Mouse (Mus musculus) adrenal gland, postnatal 14 days (tissue): Measurements from ENCODE around the gene Anxa5. TPM values are rescaled to one million over a fixed set of nuclear protein-coding genes. Genes with fewer than 3 reads are reported as not detected.

ENCODE experiments used
- DNase-seq: peaks from one replicate; pipeline ENCODE4 v3.0.0; 2021; ENCODE audit warnings: mixed read lengths
- total RNA-seq: library from RNA; stranded (reverse); gene quantifications from 2 replicates; pipeline ENCODE4 v1.2.3, GENCODE M21; 2021

Gene Anxa5
- total RNA-seq, 1 experiment from 2014 or later, result 409 TPM

DNA sequence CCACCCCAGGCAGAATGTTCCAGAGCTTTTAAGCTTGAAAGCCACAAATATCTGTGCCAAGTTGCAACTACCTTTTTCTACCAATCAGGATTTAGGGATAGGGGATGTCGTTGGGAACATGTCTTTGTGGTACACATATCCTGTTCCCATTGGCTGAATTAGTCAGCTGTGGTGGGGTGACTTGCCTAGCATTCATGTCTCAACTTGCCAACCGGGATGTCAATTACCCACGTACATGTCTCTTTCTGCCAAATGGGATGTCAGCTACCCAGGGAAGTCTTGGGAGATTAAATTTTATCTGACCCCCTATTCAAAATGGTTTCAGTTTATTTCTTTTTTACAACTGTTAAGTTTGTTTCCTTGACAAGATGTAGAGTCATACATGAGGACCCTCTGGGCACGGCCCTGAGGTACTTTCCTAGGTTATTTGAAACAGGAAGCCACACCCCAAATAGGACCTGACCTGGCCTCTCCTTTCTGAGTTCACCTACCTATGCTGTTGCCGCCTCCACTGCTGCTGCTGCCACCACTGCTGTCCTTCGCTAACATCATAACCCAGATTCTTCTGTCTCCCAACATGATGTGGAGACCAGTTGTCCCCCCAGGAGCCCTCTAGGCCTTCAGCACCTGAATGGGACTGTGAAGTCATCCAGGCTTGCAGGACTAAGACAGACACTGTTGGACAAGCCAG lies 13.3 kb upstream of the Anxa5 start:
- no peak for DNase-seq

DNA sequence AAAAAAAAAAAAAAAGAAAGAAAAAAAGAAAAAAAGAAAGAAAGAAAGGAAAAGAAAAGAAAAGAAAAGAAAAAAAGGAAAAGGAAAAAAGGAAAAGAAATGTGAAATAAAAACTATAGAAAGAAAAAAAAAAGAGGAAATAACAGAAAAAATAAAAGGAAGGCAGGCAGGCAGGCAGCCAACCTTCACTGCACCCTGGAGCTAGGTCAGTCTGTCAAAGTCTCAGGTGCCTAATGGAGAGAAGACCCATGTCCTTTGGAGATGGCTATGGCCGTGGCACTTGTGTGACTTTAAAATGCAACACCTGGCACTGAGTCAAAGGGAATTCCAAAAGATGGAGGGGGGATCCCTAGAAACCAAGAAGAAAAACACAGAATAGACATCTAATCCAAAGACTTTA lies 12.7 kb upstream of the Anxa5 start:
- no peak for DNase-seq

GRCm38 (mm10) chr3:36486881-36487280 lies 11.2 kb upstream of the Anxa5 start:
- no peak for DNase-seq

DNA sequence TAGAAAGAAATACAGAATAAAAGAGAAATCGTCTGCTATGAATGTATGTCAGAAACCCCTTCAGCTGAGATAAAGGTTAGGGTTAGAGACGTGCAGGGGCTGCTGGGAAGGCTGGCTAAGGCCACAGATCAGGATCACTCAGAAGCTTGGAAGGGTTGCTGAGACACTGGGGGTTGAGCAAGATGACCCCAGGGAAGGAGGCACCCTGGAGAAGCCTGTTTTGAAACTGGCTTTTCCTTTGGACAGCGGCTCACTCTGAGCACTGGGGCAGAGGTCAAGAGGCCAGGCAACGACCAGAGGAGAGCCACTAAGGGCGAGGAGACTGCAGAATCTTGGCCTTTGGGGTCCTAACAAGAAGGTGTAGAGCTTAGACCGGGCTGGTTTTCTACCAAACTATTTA lies 10.5 kb upstream of the Anxa5 start:
- peak; percentile 63 for DNase-seq

- no peak for DNase-seq
Observed at GRCm38 (mm10) chr3:36484292-36484691, 8.6 kb upstream of the Anxa5 start.

GRCm38 (mm10) chr3:36482940-36483339 lies 7.2 kb upstream of the Anxa5 start:
- DNase-seq, result no peak

- peak; percentile 80 for DNase-seq
Observed at GRCm38 (mm10) chr3:36481776-36482193, 6.1 kb upstream of the Anxa5 start.

GRCm38 (mm10) chr3:36480486-36480885 lies 4.8 kb upstream of the Anxa5 start:
- DNase-seq, result peak; percentile 48

GRCm38 (mm10) chr3:36478776-36479175 lies 3.1 kb upstream of the Anxa5 start:
- DNase-seq, result no peak

GRCm38 (mm10) chr3:36476261-36477155 lies 814 bp upstream of the Anxa5 start:
- DNase-seq, result peak; percentile 50

DNA sequence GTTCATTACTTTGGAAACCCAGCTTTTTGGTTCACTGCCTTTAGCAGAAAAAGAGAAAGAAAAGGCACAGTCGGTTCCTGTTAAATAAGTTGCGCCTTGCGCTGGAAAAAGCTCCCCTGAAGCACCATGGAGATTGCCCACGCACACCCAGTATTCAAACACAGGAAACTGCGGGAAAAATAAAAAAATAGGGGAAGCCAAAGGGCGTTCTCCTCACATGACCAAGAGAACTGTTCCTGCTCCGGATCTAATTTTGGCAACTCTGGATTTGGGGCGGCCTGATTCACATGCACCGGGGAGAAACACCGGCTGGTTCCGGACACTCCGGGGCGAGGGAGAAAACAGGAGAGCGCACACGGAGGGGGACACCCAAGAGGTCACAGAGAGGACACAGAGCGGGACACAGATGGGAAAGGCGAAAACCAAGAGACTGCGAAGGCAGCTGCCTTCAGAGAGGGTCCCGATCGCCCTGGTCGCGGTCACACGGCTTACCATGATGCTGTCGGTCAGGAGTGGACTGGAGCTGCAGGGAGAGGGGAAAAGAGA lies 683 bp downstream of the Anxa5 start:
- DNase-seq, result peak; percentile 68

DNA sequence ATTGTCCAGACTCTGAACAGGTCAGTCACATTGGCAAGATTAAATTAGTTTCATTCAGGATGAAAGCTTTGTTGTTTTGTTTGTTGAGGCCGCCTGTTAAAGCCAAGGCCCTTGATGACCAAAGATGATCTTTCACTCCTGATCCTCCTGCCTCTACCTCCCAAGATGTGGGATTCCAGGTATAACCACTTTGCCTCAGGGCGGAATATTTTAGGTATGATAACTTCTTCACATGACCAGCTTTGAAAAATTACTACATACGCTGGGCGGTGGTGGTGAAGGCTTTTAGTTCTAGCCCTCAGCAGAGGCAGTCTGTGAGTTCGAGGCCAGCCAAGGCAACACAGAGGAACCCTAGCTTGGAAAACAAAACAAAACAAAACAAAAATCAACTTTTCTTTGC lies 1.3 kb downstream of the Anxa5 start:
- no peak for DNase-seq

DNA sequence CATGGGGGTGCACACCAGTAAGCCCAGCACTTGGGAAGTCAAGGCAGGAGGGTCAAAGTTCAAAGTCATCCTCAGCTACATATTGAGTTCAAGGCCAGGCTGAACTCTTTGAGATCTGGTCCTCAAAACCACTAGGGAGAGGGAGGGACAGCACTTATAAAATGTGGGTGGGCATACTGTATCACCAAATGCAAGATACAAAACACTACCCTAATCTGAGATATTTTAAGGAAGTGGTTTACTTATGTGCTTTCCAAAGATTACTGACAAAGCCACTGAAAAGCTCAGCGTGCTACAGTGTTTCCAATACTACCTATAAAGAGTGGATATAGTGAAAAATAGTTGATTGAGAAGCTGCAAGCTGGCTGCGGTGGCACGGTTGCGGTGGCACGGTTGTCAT lies 2.5 kb downstream of the Anxa5 start:
- no peak for DNase-seq

- peak; percentile 54 for DNase-seq
Observed at GRCm38 (mm10) chr3:36471856-36472255, 3.8 kb downstream of the Anxa5 start.

DNA sequence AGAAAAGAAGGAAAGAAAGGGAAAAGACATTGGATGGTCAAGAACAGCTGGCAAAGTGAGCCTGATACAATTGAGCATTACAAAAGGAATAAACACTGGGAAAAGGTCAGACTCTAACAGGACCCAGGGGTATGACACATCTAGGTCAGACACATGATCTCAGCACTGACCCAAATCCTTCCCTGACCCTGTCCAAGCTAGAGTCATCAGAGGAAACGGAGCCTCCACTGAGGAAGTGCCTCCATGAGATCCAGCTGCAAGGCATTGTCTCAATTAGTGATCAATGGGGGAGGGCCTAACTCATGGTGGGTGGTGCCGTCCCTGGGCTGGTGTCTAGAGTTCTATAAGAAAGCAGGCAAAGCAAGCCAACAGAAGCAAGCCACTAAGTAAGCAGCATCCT lies 6.8 kb downstream of the Anxa5 start:
- peak; percentile 38 for DNase-seq

DNA sequence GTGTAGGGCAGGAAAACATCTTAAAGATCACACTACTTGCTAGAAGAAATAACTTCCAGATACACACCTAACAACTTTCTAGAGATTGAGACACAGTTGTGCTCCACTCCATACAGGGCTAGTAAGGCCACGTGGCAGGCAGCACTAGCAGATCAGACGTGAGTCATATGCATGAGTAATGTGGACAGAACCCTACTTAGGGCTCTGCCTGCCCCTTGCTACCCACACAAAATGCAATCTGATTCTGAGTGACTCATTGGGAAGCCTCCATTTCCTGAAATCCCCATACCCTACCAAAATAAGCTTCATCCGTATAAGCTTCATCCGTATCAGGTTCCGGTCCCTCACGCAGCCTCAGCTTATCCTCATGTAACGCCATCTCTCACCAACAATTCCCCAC lies 8.1 kb downstream of the Anxa5 start:
- peak; percentile 60 for DNase-seq

DNA sequence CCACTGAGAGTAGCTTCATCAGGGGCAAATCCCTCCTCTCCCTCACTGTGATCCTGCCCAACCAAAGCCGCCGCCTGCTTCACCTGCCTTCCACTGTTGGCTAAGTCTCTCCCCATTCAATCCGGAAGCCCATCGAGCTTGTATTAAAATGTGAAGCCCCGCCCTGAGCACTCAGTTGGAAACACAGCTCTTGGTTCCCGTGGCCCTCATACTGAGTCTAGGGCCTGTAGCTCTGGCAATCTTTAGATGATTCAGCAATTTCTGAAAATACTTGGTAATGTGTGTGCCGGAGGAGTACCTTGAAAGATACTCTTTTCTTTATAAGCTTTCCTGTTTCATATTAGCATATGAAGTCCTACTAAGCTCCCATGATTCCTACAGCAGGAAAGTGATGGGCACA lies 10.2 kb downstream of the Anxa5 start:
- no peak for DNase-seq

DNA sequence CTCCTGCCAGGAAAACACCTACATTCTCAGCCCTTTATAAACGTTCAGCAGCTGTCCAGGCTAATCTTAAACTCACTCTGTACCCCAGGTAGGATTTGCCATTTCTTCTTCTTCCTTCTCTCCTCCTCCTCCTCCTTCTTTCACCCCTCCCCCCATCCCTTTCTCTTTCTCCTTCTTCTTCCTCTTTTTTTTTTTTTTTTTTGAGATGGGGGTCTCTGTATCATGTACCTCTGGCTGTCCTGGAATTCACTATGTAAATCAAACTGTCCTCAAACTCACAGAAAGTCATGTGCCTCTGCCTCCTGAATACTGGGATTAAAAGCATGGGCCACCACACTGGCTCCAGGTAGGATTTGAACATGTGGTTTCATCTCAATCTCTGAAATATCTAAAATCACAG lies 13.3 kb downstream of the Anxa5 start:
- DNase-seq, result no peak

DNA sequence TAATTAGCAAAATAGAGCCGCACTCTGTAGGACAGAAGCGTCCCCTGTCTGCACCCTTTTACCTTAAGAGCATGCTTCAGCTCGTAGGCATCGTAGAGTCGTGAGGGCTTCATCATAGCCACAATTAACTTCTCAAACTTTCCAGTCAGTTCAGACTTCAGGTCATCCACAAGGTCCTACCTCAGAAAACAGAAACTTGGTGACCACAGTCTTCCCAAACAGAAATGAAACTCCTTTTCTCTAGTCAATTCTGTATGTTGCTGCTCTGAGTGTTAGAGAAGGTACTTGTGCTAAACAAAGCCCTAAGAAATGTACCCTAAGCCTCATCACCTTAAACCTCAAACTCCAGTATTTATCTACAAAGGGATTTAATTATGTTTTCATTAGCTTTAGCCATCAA lies 13.9 kb downstream of the Anxa5 start:
- no peak for DNase-seq

DNA sequence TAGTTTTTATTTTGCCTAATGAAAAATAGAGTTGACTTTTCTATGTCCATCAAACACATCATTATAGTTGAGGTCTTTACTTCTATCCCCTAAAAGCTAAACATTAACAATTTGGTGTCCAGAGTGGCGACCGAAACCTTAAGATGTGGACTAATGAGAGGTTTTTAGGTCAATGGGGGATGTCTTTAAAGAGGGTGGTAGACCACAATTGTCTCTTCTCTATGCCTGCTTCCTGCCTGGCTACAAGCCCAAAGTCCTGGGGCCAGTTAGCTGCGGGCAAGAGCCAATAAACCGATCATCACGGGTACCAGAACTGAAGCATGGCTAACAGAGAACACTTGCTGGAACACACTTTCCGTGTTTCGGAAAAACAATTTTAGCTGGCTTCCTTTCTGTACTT lies 15.0 kb downstream of the Anxa5 start:
- no peak for DNase-seq

DNA sequence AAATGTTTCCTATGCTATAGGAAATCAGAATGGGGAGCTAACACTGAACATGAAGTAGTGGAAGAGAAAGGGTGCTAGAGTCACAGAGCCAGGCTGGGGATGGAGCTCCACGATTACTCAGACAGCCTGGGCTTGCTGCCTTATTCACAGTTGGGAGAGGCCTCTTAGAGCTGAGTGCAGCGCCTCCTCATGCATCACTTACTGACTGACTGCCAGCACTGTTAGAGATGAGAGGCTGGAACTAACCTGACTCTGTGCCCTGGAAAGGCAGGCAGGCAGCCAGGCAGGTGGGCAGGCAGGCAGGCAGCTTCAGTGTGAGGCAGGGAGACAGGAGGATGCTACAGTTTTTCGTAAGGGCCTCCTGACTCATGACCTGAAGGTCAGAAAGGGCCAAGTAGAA lies 20.1 kb downstream of the Anxa5 start:
- no peak for DNase-seq

DNA sequence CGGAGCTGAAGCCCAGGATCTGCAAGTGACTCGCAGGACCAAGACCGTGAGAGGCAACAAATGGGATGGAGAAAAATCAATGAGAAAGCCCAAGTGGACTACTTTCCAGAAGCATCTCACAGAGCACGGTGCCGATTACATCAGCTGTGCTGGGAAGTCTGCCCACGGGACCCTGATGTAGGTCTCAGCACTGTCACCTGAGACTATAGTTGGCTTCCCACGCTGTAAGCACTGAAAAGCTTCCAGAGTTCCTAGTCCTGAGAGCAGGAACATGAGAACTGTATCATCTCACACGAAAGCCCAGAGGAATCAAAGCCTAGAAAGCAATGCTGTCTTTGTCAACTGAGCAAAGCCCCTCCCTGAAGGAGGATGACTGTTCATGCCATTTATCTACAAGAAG lies 20.6 kb downstream of the Anxa5 start:
- DNase-seq, result no peak

DNA sequence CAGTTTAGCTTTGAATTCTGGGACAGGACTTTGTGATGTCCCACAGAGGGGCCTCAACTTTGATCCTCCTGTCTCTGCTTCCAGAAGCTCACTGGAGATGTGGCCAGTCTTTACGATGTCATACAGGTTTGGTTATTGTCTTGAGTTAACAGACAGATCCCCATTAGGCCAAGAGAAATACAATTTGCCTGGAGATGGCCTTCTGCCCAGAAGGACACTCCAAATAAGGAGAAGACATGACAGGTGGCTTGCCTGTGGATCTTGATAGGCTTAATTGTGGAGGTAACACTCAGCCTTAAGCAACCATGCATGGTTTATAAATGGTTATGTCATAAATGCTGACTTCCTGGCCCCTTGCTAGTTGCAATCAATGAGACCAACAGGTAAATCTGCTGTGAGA lies 23.2 kb downstream of the Anxa5 start:
- DNase-seq, result no peak
